Mouse (Mus musculus): ENCODE measurements around the gene Gm10799.

DNA sequence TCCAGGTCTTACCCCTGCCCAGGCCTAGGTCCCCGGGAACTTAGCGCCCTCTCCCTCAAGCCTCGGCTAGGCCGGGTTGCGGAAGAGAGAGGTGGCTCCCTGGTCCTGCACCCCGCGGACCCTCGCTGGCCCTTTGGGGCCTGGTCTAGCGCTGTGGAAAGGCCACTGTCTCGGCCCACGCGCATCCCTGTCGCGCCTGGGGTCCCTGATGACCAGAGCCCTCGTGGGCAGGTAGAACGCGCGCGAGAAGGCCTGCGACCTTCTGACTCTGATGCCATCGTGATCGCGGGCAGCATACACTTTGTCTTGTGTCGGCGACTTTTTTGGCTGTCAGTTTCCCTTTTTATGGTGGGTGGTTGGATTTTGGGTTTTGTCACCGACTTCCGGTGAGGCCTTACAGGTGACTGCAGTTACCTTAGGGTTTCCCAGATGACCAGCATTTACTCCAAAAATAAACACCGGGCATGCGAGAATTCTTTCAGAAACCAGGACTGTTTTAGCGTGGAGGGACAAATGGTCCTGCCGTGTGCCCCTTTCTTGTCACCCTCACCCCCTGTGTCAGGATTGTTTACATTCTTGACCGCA is 40.1 kb downstream of the Gm10799 start, which contains the start of gene 4931422A03Rik:
- TF ChIP-seq USF1 (IDR thresholded peaks at IDR 0.05; ENCODE audit: low read depth): no peak
- no peak for TF ChIP-seq MAX (IDR thresholded peaks at IDR 0.05; ENCODE audit: low read depth)
- TF ChIP-seq POLR2A (IDR thresholded peaks at IDR 0.05; ENCODE audit: insufficient read length, low read depth): no peak
